Mouse (Mus musculus): ENCODE data around the gene Pnrc2.
A peak's percentile ranks its signal among the peaks of the same experiment; 100 is the strongest.

Gene Pnrc2

GRCm38 (mm10) chr4:135891539-135891938 is 17.9 kb upstream of the Pnrc2 start:
- peak; percentile 32 for DNase-seq (ENCODE audit: low read depth)

- peak; percentile 82 for DNase-seq (ENCODE audit: low read depth)
These were observed 16.2 kb upstream of the Pnrc2 start for GRCm38 (mm10) chr4:135889884-135890283.

GRCm38 (mm10) chr4:135889146-135889883 is 15.7 kb upstream of the Pnrc2 start:
- no peak for DNase-seq (ENCODE audit: low read depth)

GRCm38 (mm10) chr4:135888448-135889057 is 14.9 kb upstream of the Pnrc2 start:
- no peak for DNase-seq (ENCODE audit: low read depth)

GRCm38 (mm10) chr4:135886184-135886583 is 12.5 kb upstream of the Pnrc2 start:
- DNase-seq (ENCODE audit: low read depth) = no peak

DNA sequence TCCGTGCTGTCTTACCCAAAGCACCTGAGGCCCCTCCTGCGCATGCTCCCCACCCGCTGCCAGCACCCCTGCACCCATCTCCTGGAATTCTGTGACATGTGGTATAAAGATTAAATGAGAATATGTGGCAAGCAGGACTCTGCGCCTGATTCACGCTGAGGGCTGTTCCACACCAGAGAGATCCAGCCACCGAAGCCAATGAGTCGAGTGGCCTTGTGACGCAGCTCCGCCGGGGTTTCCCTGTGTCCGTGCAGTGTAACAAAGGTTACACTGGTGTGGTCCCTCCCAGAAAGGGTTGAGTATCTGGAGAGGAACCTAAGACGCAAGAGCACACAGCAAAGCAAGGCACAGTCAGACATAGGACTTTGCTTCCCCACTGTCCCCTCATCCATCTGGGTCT is 12.0 kb upstream of the Pnrc2 start:
- no peak for DNase-seq (ENCODE audit: low read depth)

GRCm38 (mm10) chr4:135884531-135884930 is 10.9 kb upstream of the Pnrc2 start:
- DNase-seq (ENCODE audit: low read depth) = no peak

DNA sequence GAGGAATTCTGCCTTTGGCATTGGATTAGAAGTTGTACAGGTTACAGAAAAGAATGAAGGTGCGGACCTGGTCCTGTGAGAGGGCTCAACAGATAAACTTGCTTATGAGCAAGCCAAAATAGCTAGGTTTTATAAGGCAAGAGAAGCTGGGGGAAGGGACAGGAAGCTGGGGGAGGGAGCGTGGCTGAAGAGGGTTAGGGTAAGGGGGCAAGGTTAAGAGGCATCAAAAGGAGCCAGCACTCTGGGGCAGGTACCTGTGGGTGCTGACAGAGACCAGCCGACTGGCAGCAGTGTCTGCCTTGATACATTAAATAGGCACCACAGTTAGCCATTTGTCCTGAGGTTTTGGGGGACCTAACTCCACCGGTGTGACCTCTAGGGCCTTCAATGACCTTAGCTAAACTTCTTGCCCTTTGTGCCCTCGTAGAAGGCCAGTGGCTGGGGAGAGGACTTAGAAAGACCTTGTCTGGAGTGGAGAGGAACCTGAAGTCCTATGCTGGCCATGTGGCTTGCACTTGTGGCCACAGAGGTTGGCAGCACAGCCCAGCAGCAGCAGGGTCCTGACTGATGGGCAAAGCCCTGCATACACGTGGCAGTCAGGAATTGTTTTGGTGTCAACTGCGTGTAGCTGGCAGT is 10.3 kb upstream of the Pnrc2 start:
- DNase-seq (ENCODE audit: low read depth) = no peak

GRCm38 (mm10) chr4:135883401-135883851 is 9.8 kb upstream of the Pnrc2 start:
- DNase-seq (ENCODE audit: low read depth) = no peak

GRCm38 (mm10) chr4:135882023-135882422 is 8.4 kb upstream of the Pnrc2 start:
- DNase-seq (ENCODE audit: low read depth) = no peak

GRCm38 (mm10) chr4:135880576-135880975 is 6.9 kb upstream of the Pnrc2 start:
- DNase-seq (ENCODE audit: low read depth) = no peak

GRCm38 (mm10) chr4:135880018-135880417 is 6.4 kb upstream of the Pnrc2 start:
- DNase-seq (ENCODE audit: low read depth) = no peak

GRCm38 (mm10) chr4:135879021-135879420 is 5.4 kb upstream of the Pnrc2 start:
- DNase-seq (ENCODE audit: low read depth) = no peak

- DNase-seq (ENCODE audit: low read depth) = peak; percentile 50
These were observed 4.1 kb upstream of the Pnrc2 start for GRCm38 (mm10) chr4:135877742-135878141.

DNA sequence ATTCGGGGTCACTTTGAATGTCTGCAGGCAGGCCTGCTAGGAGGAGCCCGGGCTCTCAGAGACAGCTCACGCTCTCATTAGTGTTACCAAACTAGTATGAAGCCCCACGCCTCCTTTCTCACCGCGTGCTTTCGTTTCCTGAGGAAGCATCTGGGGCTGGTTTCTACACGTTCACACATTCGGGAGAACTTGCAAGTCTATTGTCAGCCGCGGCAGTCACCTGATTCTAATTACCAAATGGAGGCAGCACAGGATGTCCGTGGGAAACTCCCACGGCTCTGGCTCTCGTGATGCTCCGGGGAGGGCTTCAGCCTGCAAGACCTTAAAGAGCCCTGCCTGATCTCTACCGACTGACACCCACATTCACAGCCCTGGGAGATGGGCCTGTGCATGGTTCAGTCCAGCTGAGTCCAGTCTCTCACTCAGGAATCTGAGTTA is 3.0 kb upstream of the Pnrc2 start:
- peak; percentile 96 for DNase-seq (ENCODE audit: low read depth)

- peak; percentile 84 for DNase-seq (ENCODE audit: low read depth)
These were observed 2.4 kb upstream of the Pnrc2 start for GRCm38 (mm10) chr4:135875991-135876582.

- no peak for DNase-seq (ENCODE audit: low read depth)
These were observed 1.9 kb upstream of the Pnrc2 start for GRCm38 (mm10) chr4:135875546-135875945.

DNA sequence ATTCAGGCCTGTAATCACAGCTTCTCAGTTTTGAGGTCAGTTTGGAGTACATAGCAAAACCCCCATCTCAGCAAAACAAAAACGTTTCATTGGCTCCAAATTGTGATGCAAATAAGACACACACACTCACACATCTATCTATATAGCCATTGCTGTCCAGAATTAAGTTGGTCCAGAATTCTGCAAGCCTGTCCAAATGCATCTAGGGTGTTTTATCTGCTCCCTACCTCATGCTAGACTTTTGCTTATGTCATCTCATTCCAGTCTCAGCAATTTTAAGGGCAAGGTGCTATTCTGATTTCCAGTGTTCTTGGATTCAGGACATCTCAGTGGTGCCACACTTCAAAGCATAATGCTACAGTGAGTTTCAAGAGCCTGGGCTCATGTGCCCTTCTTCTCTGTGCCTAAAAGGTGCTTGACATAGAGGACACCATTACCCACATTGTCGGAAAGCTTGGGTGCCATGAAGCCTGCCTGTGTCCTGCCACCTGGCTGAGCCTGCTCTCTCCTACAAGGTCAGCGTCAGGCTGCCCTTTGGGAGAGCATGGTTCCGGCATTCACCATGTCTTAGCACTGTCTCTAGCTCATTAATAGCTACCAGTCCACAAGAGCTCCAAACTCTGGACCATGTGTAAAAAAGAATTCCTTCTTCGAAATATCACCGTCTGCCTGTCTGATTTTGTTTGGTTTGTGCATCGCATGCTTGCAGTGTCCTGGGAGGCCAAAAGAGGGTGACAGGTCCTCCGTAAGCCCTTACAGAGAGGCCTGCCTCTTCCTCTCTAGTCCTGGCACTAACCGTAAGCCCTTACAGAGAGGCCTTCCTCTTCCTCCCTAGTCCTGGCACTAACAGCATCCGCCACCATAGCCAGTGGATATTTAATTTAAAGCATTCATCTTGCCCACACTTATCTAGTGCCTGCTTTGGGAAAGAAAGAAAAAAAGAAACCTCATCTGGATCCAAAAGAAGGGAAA is 1.2 kb upstream of the Pnrc2 start:
- DNase-seq (ENCODE audit: low read depth) = peak; percentile 58

- DNase-seq (ENCODE audit: low read depth) = no peak
These were observed 860 bp downstream of the Pnrc2 start for GRCm38 (mm10) chr4:135872589-135873391.

DNA sequence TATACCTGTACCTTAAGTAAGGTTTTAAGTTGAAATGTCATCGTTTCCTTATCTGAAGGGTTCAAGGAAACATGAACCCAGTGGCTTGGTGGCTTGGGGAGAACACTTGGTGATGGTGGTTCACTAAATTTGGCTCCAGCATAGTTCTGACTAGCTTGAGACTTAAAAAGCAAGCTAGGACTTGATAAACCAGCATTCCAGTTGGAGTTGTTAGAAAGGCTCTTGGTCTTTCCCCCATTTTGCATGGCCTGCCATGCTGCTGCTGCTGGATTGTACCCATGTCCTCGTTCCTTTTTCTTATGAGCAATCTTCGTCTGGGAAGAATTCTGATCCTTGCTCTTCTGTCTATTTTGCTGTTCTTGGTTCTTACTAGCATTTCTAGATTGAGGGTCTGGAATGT is 1.6 kb downstream of the Pnrc2 start:
- no peak for DNase-seq (ENCODE audit: low read depth)

Measured in 416B (cell line).